Mouse (Mus musculus): ENCODE measurements around the gene Prtn3.

DNA sequence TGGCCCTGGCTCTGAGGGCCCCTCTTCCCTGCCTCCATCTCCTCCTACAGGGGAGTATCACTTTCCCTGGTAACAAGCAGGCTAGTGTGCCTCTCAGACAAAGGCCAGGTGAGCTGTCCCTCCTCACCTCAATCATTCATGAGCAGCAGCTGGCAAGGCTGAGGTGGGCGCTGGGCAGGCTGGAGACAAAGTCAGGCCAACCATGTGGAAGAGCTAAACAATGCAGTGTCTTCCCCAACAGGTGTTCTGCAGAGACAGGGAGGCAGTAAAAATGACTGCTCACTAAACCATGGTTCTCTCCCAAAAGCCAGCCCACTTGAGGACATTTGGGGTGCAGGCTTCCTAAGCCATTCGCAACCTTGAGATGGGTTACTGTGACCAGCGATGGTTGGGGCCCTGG lies 22.6 kb upstream of the Prtn3 start:
- TF ChIP-seq POLR2A (IDR thresholded peaks at IDR 0.05; ENCODE audit: insufficient read depth, low read depth, low read length) (no peak), CTCF (IDR thresholded peaks at IDR 0.05; ENCODE audit: insufficient read depth, low read depth, low read length) (no peak)

All from olfactory bulb, adult 2 months (tissue).